Mouse (Mus musculus): Measurements from ENCODE around the gene Mrpl1. TPM values are rescaled to one million over a fixed set of nuclear protein-coding genes. Genes with fewer than 3 reads are reported as not detected.

Mrpl1 gene
- 5.7 TPM for polyA plus RNA-seq (2012; fragmentation: generic; extraction: Trizol)
- long read RNA-seq, experiment 1, transcript Mrpl1-201 (9 exons, 3,431 nt): major isoform, 17 of 23 reads
- long read RNA-seq, experiment 1, partial matches to known transcripts: 1 of 23 reads
- long read RNA-seq, experiment 1, other reads (novel, unspliced or antisense): 4 of 23 reads
- long read RNA-seq, experiment 2, transcript Mrpl1-201 (9 exons, 3,431 nt): major isoform, 38 of 42 reads
- long read RNA-seq, experiment 2, partial matches to known transcripts: 0 of 42 reads
- long read RNA-seq, experiment 2, other reads (novel, unspliced or antisense): 3 of 42 reads

- Histone ChIP-seq H3K79me3 (ENCODE audit: low read depth) (peaks cover 20% of the 10 kb centered on the region), H3K27me3 (ENCODE audit: control insufficient read depth, insufficient read depth, insufficient read length) (no peaks in the 10 kb centered on the region), H3K36me3 (ENCODE audit: control insufficient read depth, insufficient read depth) (peaks cover 5% of the 10 kb centered on the region), H3K79me2 (ENCODE audit: control insufficient read depth, insufficient read depth) (peaks cover 35% of the 10 kb centered on the region), H3ac (ENCODE audit: control insufficient read depth, insufficient read length, low read depth) (peak within 1 kb of the TSS; percentile 66), H3K4me3 (ENCODE audit: insufficient read depth, poor library complexity, severe bottlenecking) (peak within 1 kb of the TSS; percentile 81)
- TF ChIP-seq MYOD1 (IDR thresholded peaks at IDR 0.05; ENCODE audit: control insufficient read depth, insufficient read length, low read depth): no peak
- no peak for TF ChIP-seq CTCF (IDR thresholded peaks at IDR 0.05; ENCODE audit: control insufficient read depth, insufficient read depth, insufficient read length)
- TF ChIP-seq MAX (IDR thresholded peaks at IDR 0.05): no peak
- TF ChIP-seq MYOG (IDR thresholded peaks at IDR 0.05; ENCODE audit: control insufficient read depth, extremely low read depth, insufficient read length): no peak
- TF ChIP-seq FOSL1 (IDR thresholded peaks at IDR 0.05; ENCODE audit: insufficient read depth, low read length, poor library complexity, severe bottlenecking): no peak
- no peak for TF ChIP-seq USF1 (IDR thresholded peaks at IDR 0.05; ENCODE audit: low read depth)
- no peak for TF ChIP-seq CEBPB (IDR thresholded peaks at IDR 0.05; ENCODE audit: low read depth)
Observed at GRCm38 (mm10) chr5:96209459-96209858, at the start of gene Mrpl1. Gene Mrpl1 (plus strand): TSS chr5:96209493.

- peaks cover 52% of the 10 kb centered on the region for H3K79me3 ChIP-seq (ENCODE audit: low read depth)
- H3K79me2 ChIP-seq (ENCODE audit: control insufficient read depth, insufficient read depth): peaks cover 67% of the 10 kb centered on the region
- H3ac ChIP-seq (ENCODE audit: control insufficient read depth, insufficient read length, low read depth): peak overlapping the region; percentile 77
- H3K27me3 ChIP-seq (ENCODE audit: control insufficient read depth, insufficient read depth, insufficient read length): no peaks in the 10 kb centered on the region
- no peak for TF ChIP-seq USF1 (IDR thresholded peaks at IDR 0.05; ENCODE audit: low read depth)
- no peak for TF ChIP-seq CTCF (IDR thresholded peaks at IDR 0.05; ENCODE audit: control insufficient read depth, insufficient read depth, insufficient read length)
- TF ChIP-seq FOSL1 (IDR thresholded peaks at IDR 0.05; ENCODE audit: insufficient read depth, low read length, poor library complexity, severe bottlenecking): no peak
- TF ChIP-seq MYOD1 (IDR thresholded peaks at IDR 0.05; ENCODE audit: control insufficient read depth, insufficient read length, low read depth): no peak
- TF ChIP-seq CEBPB (IDR thresholded peaks at IDR 0.05; ENCODE audit: low read depth): no peak
- TF ChIP-seq MYOG (IDR thresholded peaks at IDR 0.05; ENCODE audit: control insufficient read depth, extremely low read depth, insufficient read length): no peak
- TF ChIP-seq MAX (IDR thresholded peaks at IDR 0.05): peak; percentile 13
- H3K36me3 ChIP-seq (ENCODE audit: control insufficient read depth, insufficient read depth): no peaks in the 10 kb centered on the region
- H3K4me3 ChIP-seq (ENCODE audit: insufficient read depth, poor library complexity, severe bottlenecking): peak overlapping the region; percentile 64
Observed at GRCm38 (mm10) chr5:96160467-96161262, 48.6 kb upstream of the Mrpl1 start.

- H3K27me3 ChIP-seq (ENCODE audit: control insufficient read depth, insufficient read depth, insufficient read length): no peaks in the 10 kb centered on the region
- no peak for TF ChIP-seq MAX (IDR thresholded peaks at IDR 0.05)
- no peak for TF ChIP-seq CEBPB (IDR thresholded peaks at IDR 0.05; ENCODE audit: low read depth)
- no peak for TF ChIP-seq FOSL1 (IDR thresholded peaks at IDR 0.05; ENCODE audit: insufficient read depth, low read length, poor library complexity, severe bottlenecking)
- TF ChIP-seq USF1 (IDR thresholded peaks at IDR 0.05; ENCODE audit: low read depth): no peak
- TF ChIP-seq MYOG (IDR thresholded peaks at IDR 0.05; ENCODE audit: control insufficient read depth, extremely low read depth, insufficient read length): no peak
- TF ChIP-seq CTCF (IDR thresholded peaks at IDR 0.05; ENCODE audit: control insufficient read depth, insufficient read depth, insufficient read length): no peak
- no peak for TF ChIP-seq MYOD1 (IDR thresholded peaks at IDR 0.05; ENCODE audit: control insufficient read depth, insufficient read length, low read depth)
- H3K79me3 ChIP-seq (ENCODE audit: low read depth): peaks cover 47% of the 10 kb centered on the region
- peak overlapping the region; percentile 64 for H3K4me3 ChIP-seq (ENCODE audit: insufficient read depth, poor library complexity, severe bottlenecking)
- peak overlapping the region; percentile 77 for H3ac ChIP-seq (ENCODE audit: control insufficient read depth, insufficient read length, low read depth)
- H3K36me3 ChIP-seq (ENCODE audit: control insufficient read depth, insufficient read depth): no peaks in the 10 kb centered on the region
- peaks cover 61% of the 10 kb centered on the region for H3K79me2 ChIP-seq (ENCODE audit: control insufficient read depth, insufficient read depth)
Observed at GRCm38 (mm10) chr5:96161263-96161577, 48.1 kb upstream of the Mrpl1 start.

GRCm38 (mm10) chr5:96161578-96162398, 47.5 kb upstream of the Mrpl1 start:
- TF ChIP-seq CEBPB (IDR thresholded peaks at IDR 0.05; ENCODE audit: low read depth): no peak
- no peak for TF ChIP-seq MAX (IDR thresholded peaks at IDR 0.05)
- TF ChIP-seq USF1 (IDR thresholded peaks at IDR 0.05; ENCODE audit: low read depth): no peak
- no peak for TF ChIP-seq MYOD1 (IDR thresholded peaks at IDR 0.05; ENCODE audit: control insufficient read depth, insufficient read length, low read depth)
- no peak for TF ChIP-seq FOSL1 (IDR thresholded peaks at IDR 0.05; ENCODE audit: insufficient read depth, low read length, poor library complexity, severe bottlenecking)
- no peak for TF ChIP-seq CTCF (IDR thresholded peaks at IDR 0.05; ENCODE audit: control insufficient read depth, insufficient read depth, insufficient read length)
- no peak for TF ChIP-seq MYOG (IDR thresholded peaks at IDR 0.05; ENCODE audit: control insufficient read depth, extremely low read depth, insufficient read length)
- Histone ChIP-seq H3K27me3 (ENCODE audit: control insufficient read depth, insufficient read depth, insufficient read length) (no peaks in the 10 kb centered on the region), H3K4me3 (ENCODE audit: insufficient read depth, poor library complexity, severe bottlenecking) (peak overlapping the region; percentile 64), H3K79me2 (ENCODE audit: control insufficient read depth, insufficient read depth) (peaks cover 55% of the 10 kb centered on the region), H3ac (ENCODE audit: control insufficient read depth, insufficient read length, low read depth) (peak overlapping the region; percentile 77), H3K79me3 (ENCODE audit: low read depth) (peaks cover 43% of the 10 kb centered on the region), H3K36me3 (ENCODE audit: control insufficient read depth, insufficient read depth) (no peaks in the 10 kb centered on the region)
